Mouse (Mus musculus): ENCODE data around the gene Ift57.

Gene Ift57

GRCm38 (mm10) chr16:49698620-49699525 is at the start of gene Ift57:
Ift57 (plus strand) TSS chr16:49699233.
- DNase-seq (ENCODE audit: low spot score): peak; percentile 96

- DNase-seq (ENCODE audit: low spot score): no peak
These were observed 41.9 kb upstream of the Ift57 start for GRCm38 (mm10) chr16:49657182-49657581.

- no peak for DNase-seq (ENCODE audit: low spot score)
These were observed 41.0 kb upstream of the Ift57 start for GRCm38 (mm10) chr16:49658029-49658428.

GRCm38 (mm10) chr16:49659131-49659530 is 39.9 kb upstream of the Ift57 start:
- DNase-seq (ENCODE audit: low spot score): no peak

- DNase-seq (ENCODE audit: low spot score): no peak
These were observed 38.9 kb upstream of the Ift57 start for GRCm38 (mm10) chr16:49660111-49660510.

- DNase-seq (ENCODE audit: low spot score): no peak
These were observed 36.8 kb upstream of the Ift57 start for GRCm38 (mm10) chr16:49662201-49662600.

- DNase-seq (ENCODE audit: low spot score): no peak
These were observed 34.4 kb upstream of the Ift57 start for GRCm38 (mm10) chr16:49664677-49665076.

- DNase-seq (ENCODE audit: low spot score): no peak
These were observed 19.4 kb upstream of the Ift57 start for GRCm38 (mm10) chr16:49679666-49680065.

- no peak for DNase-seq (ENCODE audit: low spot score)
These were observed 14.1 kb upstream of the Ift57 start for GRCm38 (mm10) chr16:49684961-49685360.

GRCm38 (mm10) chr16:49699821-49700220 is 788 bp downstream of the Ift57 start:
- no peak for DNase-seq (ENCODE audit: low spot score)

GRCm38 (mm10) chr16:49708074-49708473 is 9.0 kb downstream of the Ift57 start:
- no peak for DNase-seq (ENCODE audit: low spot score)

GRCm38 (mm10) chr16:49710188-49710587 is 11.2 kb downstream of the Ift57 start:
- no peak for DNase-seq (ENCODE audit: low spot score)

- no peak for DNase-seq (ENCODE audit: low spot score)
These were observed 14.3 kb downstream of the Ift57 start for GRCm38 (mm10) chr16:49713302-49713701.

GRCm38 (mm10) chr16:49720671-49721070 is 21.6 kb downstream of the Ift57 start:
- DNase-seq (ENCODE audit: low spot score): no peak

GRCm38 (mm10) chr16:49721678-49722077 is 22.6 kb downstream of the Ift57 start:
- no peak for DNase-seq (ENCODE audit: low spot score)

- no peak for DNase-seq (ENCODE audit: low spot score)
These were observed 24.2 kb downstream of the Ift57 start for GRCm38 (mm10) chr16:49723222-49723621.

GRCm38 (mm10) chr16:49724232-49724631 is 25.2 kb downstream of the Ift57 start:
- no peak for DNase-seq (ENCODE audit: low spot score)

- no peak for DNase-seq (ENCODE audit: low spot score)
These were observed 25.9 kb downstream of the Ift57 start for GRCm38 (mm10) chr16:49724931-49725330.

- DNase-seq (ENCODE audit: low spot score): no peak
These were observed 26.4 kb downstream of the Ift57 start for GRCm38 (mm10) chr16:49725446-49725845.

- no peak for DNase-seq (ENCODE audit: low spot score)
These were observed 27.2 kb downstream of the Ift57 start for GRCm38 (mm10) chr16:49726216-49726615.

GRCm38 (mm10) chr16:49726761-49727160 is 27.7 kb downstream of the Ift57 start:
- DNase-seq (ENCODE audit: low spot score): no peak

- no peak for DNase-seq (ENCODE audit: low spot score)
These were observed 37.5 kb downstream of the Ift57 start for GRCm38 (mm10) chr16:49736536-49736935.

- no peak for DNase-seq (ENCODE audit: low spot score)
These were observed 48.3 kb downstream of the Ift57 start for GRCm38 (mm10) chr16:49747360-49747759.

GRCm38 (mm10) chr16:49752906-49753305 is 53.9 kb downstream of the Ift57 start:
- no peak for DNase-seq (ENCODE audit: low spot score)
